ENCODE assay signal across 9 mouse cellular contexts in the genomic region with DNA sequence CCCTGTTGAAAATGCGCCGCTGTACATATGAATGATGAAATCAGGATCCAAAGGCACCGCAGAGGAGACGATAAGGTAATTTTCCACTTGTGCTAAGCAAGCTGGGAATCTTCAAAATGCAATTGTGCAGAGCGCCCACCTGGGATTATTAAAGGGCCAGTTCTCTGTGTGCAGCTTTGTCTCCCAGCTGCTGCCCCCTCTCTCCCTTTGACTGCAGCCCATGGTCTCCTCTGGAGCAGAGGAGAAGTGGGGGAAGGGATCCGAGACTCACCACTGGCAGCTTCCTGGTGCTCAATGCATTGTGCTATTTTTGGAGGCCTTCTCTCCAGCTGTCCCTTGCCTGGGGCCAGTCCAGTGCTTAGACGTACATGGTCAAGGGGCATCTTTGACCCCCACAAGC.
A peak's percentile ranks its signal among the peaks of the same experiment; 100 is the strongest.
DNase-seq lines count a peak whose midpoint lies in the region; ATAC-seq lines count a peak whose summit lies in the region.
"Had no signal": no experiment of that assay in that cellular context is flagged by ENCODE, and none has a peak within 500 bp of the region (broad histone marks: within the 10 kb centered on the region; RNA-seq: fewer than 3 reads in every experiment).

No protein-coding gene starts in this region.

- peak overlapping the region; percentile 53; the same call in 1 of the 2 replicates for H3K27ac ChIP-seq in lung, embryonic 15.5 days
- peak overlapping the region; percentile 79 for H3K27ac ChIP-seq in forebrain, embryonic 13.5 days
- H3K27ac ChIP-seq in hindbrain, embryonic 14.5 days, result peak overlapping the region; percentile 76
- peak overlapping the region; percentile 63; the same call in 1 of the 2 replicates for H3K27ac ChIP-seq in neural tube, embryonic 14.5 days (ENCODE audit: low read depth, low read length)

- no peaks in the 10 kb centered on the region for H3K36me3 ChIP-seq in lung, embryonic 15.5 days
- no peaks in the 10 kb centered on the region for H3K36me3 ChIP-seq in forebrain, embryonic 13.5 days (ENCODE audit: poor library complexity, severe bottlenecking)
- H3K36me3 ChIP-seq in hindbrain, embryonic 14.5 days (replicated peaks; ENCODE audit: control insufficient read depth, insufficient read depth), result no peaks in the 10 kb centered on the region
- H3K36me3 ChIP-seq in neural tube, embryonic 14.5 days (ENCODE audit: control insufficient read depth, insufficient read depth, low read length), result no peaks in the 10 kb centered on the region

- no peak overlapping the region for H3K4me2 ChIP-seq in lung, embryonic 15.5 days
- no peak overlapping the region for H3K4me2 ChIP-seq in forebrain, embryonic 13.5 days
- no peak overlapping the region for H3K4me2 ChIP-seq in hindbrain, embryonic 14.5 days (replicated peaks)
- no peak overlapping the region for H3K4me2 ChIP-seq in neural tube, embryonic 14.5 days (ENCODE audit: low read depth, low read length)

- peaks cover 13% of the 10 kb centered on the region for H3K4me1 ChIP-seq in lung, embryonic 15.5 days
- peaks cover 20% of the 10 kb centered on the region for H3K4me1 ChIP-seq in forebrain, embryonic 13.5 days
- peaks cover 22% of the 10 kb centered on the region for H3K4me1 ChIP-seq in hindbrain, embryonic 14.5 days (replicated peaks; ENCODE audit: control insufficient read depth, insufficient read depth, low read length)
- peaks cover 12% of the 10 kb centered on the region for H3K4me1 ChIP-seq in neural tube, embryonic 14.5 days (ENCODE audit: control insufficient read depth, insufficient read depth, low read length)

- no peak overlapping the region for H3K9ac ChIP-seq in lung, embryonic 15.5 days
- H3K9ac ChIP-seq in forebrain, embryonic 13.5 days, result no peak overlapping the region
- no peak overlapping the region for H3K9ac ChIP-seq in hindbrain, embryonic 14.5 days
- no peak overlapping the region for H3K9ac ChIP-seq in neural tube, embryonic 14.5 days (replicated peaks; ENCODE audit: low read depth, low read length)

- no peaks in the 10 kb centered on the region for H3K9me3 ChIP-seq in lung, embryonic 15.5 days
- H3K9me3 ChIP-seq in forebrain, embryonic 13.5 days (replicated peaks), result no peaks in the 10 kb centered on the region
- no peaks in the 10 kb centered on the region for H3K9me3 ChIP-seq in hindbrain, embryonic 14.5 days (ENCODE audit: control insufficient read depth, low read length)
- H3K9me3 ChIP-seq in neural tube, embryonic 14.5 days (ENCODE audit: control insufficient read depth, low read length), result no peaks in the 10 kb centered on the region

- DNase-seq in lung, postnatal 36 days, result no peak
- DNase-seq in hindbrain, embryonic 14.5 days (ENCODE audit: low spot score), result no peak
- DNase-seq in adrenal gland, postnatal 4 days (ENCODE audit: low spot score in 2 of 2), result no peak
- no peak for DNase-seq in thymus, adult 18-20 months

- WGBS in lung, embryonic 15.5 days, result 63% methylated on average over 7 of the region's 7 CpGs
- WGBS in forebrain, embryonic 13.5 days, result 32% methylated on average over 7 of the region's 7 CpGs
- WGBS in hindbrain, embryonic 14.5 days, result 18% methylated on average over 7 of the region's 7 CpGs
- 34% methylated on average over 7 of the region's 7 CpGs for WGBS in neural tube, embryonic 14.5 days

- ATAC-seq in lung, embryonic 15.5 days (ENCODE audit: borderline replicate concordance, extremely low read depth, low FRiP score, low TSS enrichment), result peak; percentile 45; the same call in 1 of the 2 replicates
- ATAC-seq in forebrain, embryonic 13.5 days, result peak; percentile 34; the same call in 1 of the 2 replicates
- no peak; the same call in 1 of the 2 replicates for ATAC-seq in hindbrain, embryonic 14.5 days (ENCODE audit: low FRiP score)
- ATAC-seq in neural tube, embryonic 14.5 days (ENCODE audit: low read depth), result peak; percentile 52; the same call in 1 of the 2 replicates
- ATAC-seq in erythroid progenitor cell, adult 5-6 weeks (replicated peaks; ENCODE audit: low FRiP score, poor library complexity, severe bottlenecking), result no peak
- ATAC-seq: lung, postnatal 0 days had no signal

- H3K27me3 ChIP-seq in lung, embryonic 15.5 days, result no peaks in the 10 kb centered on the region
- H3K27me3 ChIP-seq in forebrain, embryonic 13.5 days, result no peaks in the 10 kb centered on the region
- no peaks in the 10 kb centered on the region for H3K27me3 ChIP-seq in hindbrain, embryonic 14.5 days (ENCODE audit: control insufficient read depth, insufficient read depth, low read length)
- no peaks in the 10 kb centered on the region for H3K27me3 ChIP-seq in neural tube, embryonic 14.5 days (ENCODE audit: control insufficient read depth, insufficient read depth, low read length)

- H3K4me3 ChIP-seq in lung, embryonic 15.5 days, result no peak overlapping the region
- H3K4me3 ChIP-seq in forebrain, embryonic 13.5 days, result no peak overlapping the region
- no peak overlapping the region for H3K4me3 ChIP-seq in hindbrain, embryonic 14.5 days (replicated peaks; ENCODE audit: low read length)
- H3K4me3 ChIP-seq in neural tube, embryonic 14.5 days (ENCODE audit: low read depth, low read length), result no peak overlapping the region

Comparison
In these comparisons a context has a peak if more than half of its experiments do, and no peak if none do; other contexts are left out.
1. ATAC-seq: peak in lung, embryonic 15.5 days (single experiment), forebrain, embryonic 13.5 days (single experiment) and neural tube, embryonic 14.5 days (single experiment); none in hindbrain, embryonic 14.5 days (single experiment) and erythroid progenitor cell, adult 5-6 weeks (single experiment).
2. Peak in every context shown above with its lines, with median percentiles within 50 percentile points of each other: H3K27ac ChIP-seq.